Mouse (Mus musculus) embryonic fibroblast, embryonic 13.5 days (primary cell): ENCODE data around the gene Thrb.

Source experiments
- CTCF ChIP-seq: IDR thresholded peaks from 2 replicates; pipeline ENCODE4 v1.5.1; 2011; ENCODE audit warnings: mild to moderate bottlenecking, control low read depth, low read length, moderate library complexity, borderline replicate concordance; ENCODE audit not compliant: insufficient read depth
- POLR2A ChIP-seq: IDR thresholded peaks from 2 replicates; pipeline ENCODE4 v1.6.1; 2011; ENCODE audit warnings: low read depth, mild to moderate bottlenecking, control low read depth, low read length, moderate library complexity

DNA sequence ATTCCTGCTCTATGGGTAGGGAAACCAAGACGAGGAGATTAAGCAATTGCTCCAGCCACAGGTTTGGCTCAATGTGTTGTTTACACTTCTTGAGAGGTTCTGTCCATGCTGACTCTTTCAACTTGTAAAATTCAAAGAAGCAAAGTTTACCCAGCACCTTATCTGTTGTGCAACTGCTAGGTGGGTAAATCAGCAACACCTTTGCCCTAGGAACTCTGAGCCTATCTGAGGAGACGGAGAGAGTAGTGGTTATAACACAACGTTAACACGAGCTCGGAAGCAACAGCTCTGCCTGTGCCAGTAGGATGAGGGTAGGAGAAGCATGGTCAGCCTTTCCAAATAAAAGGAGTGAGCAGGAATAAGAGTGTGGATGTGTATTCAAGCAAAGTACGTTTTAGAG, 185.8 kb downstream of the Thrb start:
- TF ChIP-seq POLR2A = no peak
- no peak for TF ChIP-seq CTCF
